Mouse (Mus musculus) erythroblast, embryonic 14.5 days (primary cell): ENCODE data around the gene Trp53tg5. TPM values are rescaled to one million over a fixed set of nuclear protein-coding genes. Genes with fewer than 3 reads are reported as not detected.

ENCODE experiments used
- H3K27me3 ChIP-seq: 2 replicates; pipeline ENCODE4 v1.6.1; 2012; ENCODE audit warnings: inconsistent platforms; ENCODE audit not compliant: control insufficient read depth
- H3K36me3 ChIP-seq: 2 replicates; pipeline ENCODE4 v1.6.1; 2012; ENCODE audit warnings: mild to moderate bottlenecking, inconsistent platforms; ENCODE audit not compliant: control insufficient read depth
- H3K4me1 ChIP-seq: 2 replicates; pipeline ENCODE4 v1.6.1; 2012; ENCODE audit warnings: inconsistent platforms; ENCODE audit not compliant: control insufficient read depth
- H3K4me3 ChIP-seq: replicated peaks from 2 replicates; pipeline ENCODE3; 2012; ENCODE audit warnings: moderate library complexity, mild to moderate bottlenecking, inconsistent platforms
- H3K9me3 ChIP-seq: 2 replicates; pipeline ENCODE4 v1.6.1; 2012; ENCODE audit warnings: low read length, inconsistent platforms, mixed read lengths; ENCODE audit not compliant: control insufficient read depth
- GATA1 ChIP-seq: IDR thresholded peaks from 2 replicates; pipeline ENCODE4 v1.6.1; 2012; ENCODE audit warnings: low read length, inconsistent platforms, mixed read lengths
- TAL1 ChIP-seq: IDR thresholded peaks from 3 replicates; pipeline ENCODE4 v1.6.1; 2012; ENCODE audit warnings: low read length, inconsistent platforms, mixed read lengths
- polyA plus RNA-seq: library from polyadenylated mRNA; stranded (reverse); fragments of >175 nt; gene quantifications from 2 replicates; pipeline ENCODE4 v1.2.3, GENCODE M21; 2012

The Trp53tg5 gene
- polyA plus RNA-seq, 1 experiment, result not detected

DNA sequence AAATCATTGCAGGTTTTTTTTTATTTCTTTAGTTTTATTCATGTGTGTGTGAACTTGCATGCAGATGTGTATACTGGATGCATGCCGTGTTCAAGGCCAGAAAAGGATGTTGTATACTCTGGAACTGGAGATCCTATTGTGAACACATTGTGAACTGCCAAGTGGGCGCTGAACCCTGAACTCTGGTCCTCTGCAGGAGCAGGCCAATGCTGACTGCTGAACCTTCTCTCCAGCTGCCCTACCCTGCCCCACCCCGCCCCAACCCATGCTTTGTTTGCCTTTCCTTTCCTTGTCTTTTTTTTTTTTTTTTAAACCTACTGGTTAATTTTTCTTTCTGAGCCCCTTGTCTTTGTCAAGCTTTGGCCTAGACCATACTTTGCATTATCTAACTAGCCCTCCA, 41.4 kb upstream of the Trp53tg5 start:
- Histone ChIP-seq H3K4me3 (no peak overlapping the region), H3K9me3 (no peaks in the 10 kb centered on the region), H3K4me1 (peaks cover 12% of the 10 kb centered on the region), H3K27me3 (no peaks in the 10 kb centered on the region), H3K36me3 (no peaks in the 10 kb centered on the region)
- no peak for TF ChIP-seq TAL1
- no peak for TF ChIP-seq GATA1

DNA sequence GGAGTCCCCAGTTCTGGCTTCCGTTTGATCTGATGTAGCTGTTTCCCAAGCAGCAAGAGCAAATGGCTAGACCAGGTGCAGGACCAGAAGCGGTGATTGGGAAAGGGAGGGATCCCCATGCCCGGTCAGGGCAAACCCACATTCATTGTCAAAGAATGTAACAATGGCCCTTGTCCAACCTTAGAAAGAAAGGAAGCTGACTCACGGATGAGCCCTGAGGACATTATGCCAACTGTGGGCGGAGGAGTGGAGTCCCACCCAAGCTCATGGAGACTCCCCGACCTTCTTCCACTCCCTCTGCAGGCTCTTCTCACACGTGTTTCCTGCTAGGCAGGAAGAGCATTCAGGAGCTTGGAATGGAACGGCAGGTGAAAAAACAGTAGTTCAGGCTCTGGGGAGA, 39.9 kb upstream of the Trp53tg5 start:
- TF ChIP-seq GATA1, result no peak
- no peak for TF ChIP-seq TAL1
- no peak overlapping the region for H3K4me3 ChIP-seq
- no peaks in the 10 kb centered on the region for H3K9me3 ChIP-seq
- no peaks in the 10 kb centered on the region for H3K27me3 ChIP-seq
- H3K36me3 ChIP-seq, result peaks cover 5% of the 10 kb centered on the region
- peaks cover 12% of the 10 kb centered on the region for H3K4me1 ChIP-seq

DNA sequence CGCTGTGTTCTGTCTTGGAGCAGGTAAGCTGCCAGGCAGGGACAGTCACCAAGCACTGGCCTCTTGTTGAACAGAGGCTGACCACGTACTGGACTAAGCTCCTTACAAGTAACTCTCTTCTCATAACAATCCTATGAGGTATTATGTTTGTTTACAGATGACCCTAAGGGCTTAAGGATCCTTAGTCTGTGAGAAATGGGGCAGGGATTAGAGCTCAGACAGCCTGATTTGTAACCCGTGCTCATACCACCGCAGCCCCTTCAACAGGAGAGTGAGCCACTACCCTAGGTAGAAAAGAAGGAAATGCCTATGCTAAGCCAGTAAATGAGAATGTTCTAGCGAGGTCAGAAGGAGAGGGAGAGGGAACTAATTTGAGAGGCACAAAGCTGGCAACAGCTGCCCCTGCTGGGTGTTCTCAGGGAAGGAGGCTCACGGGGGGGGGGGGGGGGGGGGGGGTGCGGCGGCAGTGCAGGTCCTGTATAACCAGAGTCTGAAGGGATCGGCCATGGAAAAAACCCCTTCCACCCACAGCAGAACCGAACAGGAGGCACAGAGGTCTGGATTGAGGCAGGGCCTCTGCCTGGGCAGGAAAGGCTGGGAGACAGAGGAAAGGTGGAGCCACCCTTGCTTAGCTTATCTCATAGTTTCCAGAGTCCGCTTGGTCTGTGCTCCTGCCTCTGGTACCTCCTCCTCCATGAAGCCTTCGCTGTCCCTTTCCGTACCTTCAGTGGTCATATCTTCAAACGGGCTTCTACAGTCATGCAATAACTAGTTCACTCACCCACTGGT, 38.8 kb upstream of the Trp53tg5 start:
- Histone ChIP-seq H3K36me3 (peaks cover 8% of the 10 kb centered on the region), H3K4me1 (peaks cover 12% of the 10 kb centered on the region), H3K27me3 (no peaks in the 10 kb centered on the region), H3K9me3 (no peaks in the 10 kb centered on the region), H3K4me3 (no peak overlapping the region)
- TF ChIP-seq TAL1 (no peak), GATA1 (no peak)

DNA sequence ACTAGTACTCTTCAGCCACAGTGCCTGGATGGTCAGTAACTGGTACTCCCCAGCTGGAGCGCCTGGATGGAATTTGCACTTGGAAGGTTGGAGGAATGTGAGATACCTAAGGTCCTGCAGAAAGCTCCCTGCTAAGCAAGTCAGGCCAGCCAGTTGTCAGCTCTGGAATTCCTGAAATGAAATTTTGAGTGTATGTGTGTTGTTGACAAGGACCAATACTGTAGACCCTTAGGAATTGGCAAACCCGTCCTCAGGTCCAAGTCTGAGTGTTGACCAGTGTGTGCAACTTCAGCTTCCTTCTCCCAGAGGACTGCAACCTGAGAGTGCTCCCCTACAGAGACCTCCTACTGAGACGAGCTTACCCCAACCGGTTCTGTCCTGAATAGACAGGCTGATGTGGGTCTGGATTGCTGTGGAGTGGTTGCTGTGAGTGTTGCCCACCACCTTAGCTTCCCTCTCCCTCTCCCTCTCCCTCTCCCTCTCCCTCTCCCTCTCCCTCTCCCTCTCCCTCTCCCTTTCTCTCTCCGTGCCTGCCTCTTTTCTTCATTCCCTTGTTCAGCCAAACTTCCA, 37.2 kb upstream of the Trp53tg5 start:
- Histone ChIP-seq H3K4me1 (peaks cover 12% of the 10 kb centered on the region), H3K36me3 (peaks cover 22% of the 10 kb centered on the region), H3K4me3 (no peak overlapping the region), H3K9me3 (no peaks in the 10 kb centered on the region), H3K27me3 (no peaks in the 10 kb centered on the region)
- TF ChIP-seq TAL1 (no peak), GATA1 (no peak)

DNA sequence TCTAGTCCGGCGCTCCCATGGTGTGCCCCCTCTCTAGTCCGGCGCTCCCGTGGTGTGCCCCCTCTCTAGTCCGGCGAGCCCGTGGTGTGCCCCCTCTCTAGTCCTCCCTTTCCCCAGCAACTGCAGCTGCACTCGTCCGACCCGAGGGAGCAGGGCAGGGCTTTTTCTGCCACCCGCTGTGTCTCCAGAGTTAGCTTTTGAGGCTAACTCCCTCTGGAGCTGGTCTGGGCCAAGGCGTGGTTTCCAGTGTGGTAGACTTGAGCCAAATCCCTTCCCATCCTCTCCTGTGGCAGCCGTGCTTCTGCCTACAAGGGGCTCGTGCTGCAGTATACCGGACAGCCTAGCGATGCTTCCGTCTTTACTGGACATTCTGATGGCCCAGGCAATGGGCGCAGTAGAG, 34.3 kb upstream of the Trp53tg5 start:
- H3K27me3 ChIP-seq, result no peaks in the 10 kb centered on the region
- no peak overlapping the region for H3K4me3 ChIP-seq
- no peak for TF ChIP-seq TAL1
- no peak for TF ChIP-seq GATA1
- H3K4me1 ChIP-seq, result peaks cover 7% of the 10 kb centered on the region
- peaks cover 49% of the 10 kb centered on the region for H3K36me3 ChIP-seq
- peaks cover 14% of the 10 kb centered on the region for H3K9me3 ChIP-seq

DNA sequence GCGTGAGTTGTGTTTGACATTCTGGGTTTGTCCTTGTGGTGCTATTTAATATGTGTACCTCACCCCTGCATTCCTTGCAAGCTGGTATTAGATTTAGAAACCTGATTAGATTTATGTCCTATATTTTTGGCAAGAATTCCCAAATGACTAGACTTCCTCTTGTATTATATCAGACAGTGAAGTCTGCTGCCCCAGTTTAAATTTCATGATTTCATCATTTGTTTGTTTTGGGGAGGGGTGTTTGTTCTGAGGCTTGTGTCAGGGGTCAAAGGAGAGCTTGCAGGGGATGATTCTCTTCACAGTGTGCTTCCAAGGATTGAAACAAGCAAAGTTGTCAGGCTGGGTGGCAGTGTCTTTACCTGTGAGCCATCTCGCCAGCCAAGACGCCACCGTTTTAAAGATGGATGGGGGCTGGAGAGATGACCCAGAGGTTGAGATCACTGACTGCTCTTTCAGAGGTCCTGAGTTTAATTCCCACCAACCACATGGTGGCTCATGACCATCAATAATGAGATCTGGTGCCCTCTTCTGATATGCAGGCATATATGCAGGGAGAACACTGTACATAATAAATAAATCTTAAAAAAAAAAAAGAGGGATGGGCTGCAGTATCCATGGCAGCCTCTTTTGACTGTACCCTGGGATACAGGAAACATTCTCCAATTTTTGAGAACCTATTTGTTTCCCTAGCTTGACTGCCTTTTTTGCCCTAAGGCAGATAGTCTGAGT, 32.3 kb upstream of the Trp53tg5 start:
- H3K27me3 ChIP-seq, result no peaks in the 10 kb centered on the region
- H3K4me1 ChIP-seq, result no peaks in the 10 kb centered on the region
- peaks cover 67% of the 10 kb centered on the region for H3K36me3 ChIP-seq
- TF ChIP-seq GATA1, result no peak
- no peak for TF ChIP-seq TAL1
- H3K4me3 ChIP-seq, result no peak overlapping the region
- H3K9me3 ChIP-seq, result peaks cover 14% of the 10 kb centered on the region

DNA sequence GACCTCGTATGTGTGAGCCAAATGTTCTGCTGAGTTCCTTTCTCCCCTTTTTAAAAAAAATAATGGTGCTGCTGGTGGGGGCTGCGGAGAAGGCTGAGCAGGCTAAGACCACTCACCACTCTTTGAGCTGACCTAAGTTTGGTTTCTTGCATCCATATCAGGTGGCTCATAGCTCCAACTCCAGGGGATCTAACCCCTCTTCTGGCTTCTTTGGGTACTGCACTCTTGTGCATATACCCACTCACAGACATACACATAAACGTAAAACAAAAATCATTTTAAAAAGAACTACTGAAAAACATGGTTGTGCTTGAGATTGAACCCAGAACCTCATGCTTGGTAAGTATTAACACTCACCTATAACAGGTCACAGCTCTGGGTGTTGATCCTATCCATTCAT, 31.4 kb upstream of the Trp53tg5 start:
- H3K4me3 ChIP-seq, result no peak overlapping the region
- H3K27me3 ChIP-seq, result no peaks in the 10 kb centered on the region
- no peaks in the 10 kb centered on the region for H3K4me1 ChIP-seq
- TF ChIP-seq GATA1 (no peak), TAL1 (no peak)
- H3K36me3 ChIP-seq, result peaks cover 76% of the 10 kb centered on the region
- H3K9me3 ChIP-seq, result peaks cover 14% of the 10 kb centered on the region

DNA sequence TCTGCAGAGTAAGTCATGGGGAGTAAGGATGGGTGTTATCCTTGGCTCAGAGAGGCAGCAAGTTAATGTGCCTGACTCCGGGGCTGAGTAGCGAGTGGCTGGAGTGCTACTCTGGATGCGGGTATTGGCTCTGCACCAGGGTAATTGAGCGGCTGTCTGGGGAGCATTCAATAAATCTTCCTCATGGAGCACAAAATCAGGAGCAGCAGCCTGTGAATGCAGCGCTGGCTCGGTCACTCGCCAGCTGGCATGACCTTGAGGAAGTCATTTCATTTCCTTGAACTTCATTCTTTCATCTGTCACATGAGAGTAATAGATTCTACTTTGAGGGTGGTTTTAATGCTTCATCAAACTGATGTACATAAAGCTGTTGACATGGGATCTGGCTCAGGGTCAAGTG, 27.0 kb upstream of the Trp53tg5 start:
- H3K4me3 ChIP-seq, result no peak overlapping the region
- H3K36me3 ChIP-seq, result peaks cover 62% of the 10 kb centered on the region

DNA sequence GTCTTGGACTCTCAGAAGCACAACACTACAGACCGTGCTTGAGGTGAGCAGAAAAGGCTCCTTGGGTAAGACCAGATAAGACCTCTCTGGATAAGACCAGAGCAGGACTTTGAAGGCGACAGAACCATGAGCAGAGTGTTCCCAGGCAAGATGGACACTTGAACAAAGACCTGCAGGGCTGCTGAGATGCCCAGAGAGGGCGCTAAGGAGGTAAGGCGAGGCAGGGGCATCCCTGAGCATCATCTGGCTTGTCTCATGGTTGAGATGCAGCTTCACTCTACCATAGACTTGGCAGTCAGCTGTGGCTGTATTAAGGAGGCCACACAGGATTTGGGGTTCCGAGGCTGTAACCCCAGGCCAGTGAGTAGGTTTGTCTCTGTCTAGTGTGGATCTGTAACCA, 25.8 kb upstream of the Trp53tg5 start:
- Histone ChIP-seq H3K36me3 (peaks cover 50% of the 10 kb centered on the region), H3K4me1 (peaks cover 24% of the 10 kb centered on the region), H3K27me3 (no peaks in the 10 kb centered on the region; the same call in 1 of the 2 replicates), H3K4me3 (no peak overlapping the region), H3K9me3 (peaks cover 8% of the 10 kb centered on the region)
- TF ChIP-seq GATA1, result no peak
- no peak for TF ChIP-seq TAL1

More for the DNA sequence above, 27.0 kb upstream of the Trp53tg5 start:
- Histone ChIP-seq H3K27me3 (no peaks in the 10 kb centered on the region; the same call in 1 of the 2 replicates), H3K4me1 (peaks cover 24% of the 10 kb centered on the region), H3K9me3 (peaks cover 14% of the 10 kb centered on the region)
- TF ChIP-seq TAL1 (no peak), GATA1 (no peak)
